Mouse (Mus musculus) common myeloid progenitor, adult 5-6 weeks (primary cell): ENCODE data around the gene Gnao1. TPM values are rescaled to one million over a fixed set of nuclear protein-coding genes. Genes with fewer than 3 reads are reported as not detected.
A peak's percentile ranks its signal among the peaks of the same experiment; 100 is the strongest.

Experiments
- ATAC-seq: replicated peaks from 2 replicates; pipeline ENCODE4 v1.8.0; 2016; ENCODE audit warnings: low read depth, mild to moderate bottlenecking, moderate TSS enrichment, inconsistent platforms; ENCODE audit not compliant: poor library complexity, severe bottlenecking
- total RNA-seq: library from RNA; stranded (forward); fragments of 200-1000, 187-1606 nt; gene quantifications from 2 replicates; pipeline ENCODE4 v1.2.3, GENCODE M21; 2017

The Gnao1 gene
- total RNA-seq, 1 experiment from 2014 or later = not detected

GRCm38 (mm10) chr8:93842574-93842973 is 32.8 kb downstream of the Gnao1 start:
- ATAC-seq = no peak

- peak; percentile 75 for ATAC-seq
Observed at GRCm38 (mm10) chr8:93843858-93844502, 34.2 kb downstream of the Gnao1 start.

- no peak for ATAC-seq
Observed at GRCm38 (mm10) chr8:93845186-93845585, 35.4 kb downstream of the Gnao1 start.

GRCm38 (mm10) chr8:93852087-93852645 is 42.4 kb downstream of the Gnao1 start:
- ATAC-seq = no peak

GRCm38 (mm10) chr8:93852851-93853461 is 43.2 kb downstream of the Gnao1 start:
- ATAC-seq = no peak

GRCm38 (mm10) chr8:93854676-93855075 is 44.9 kb downstream of the Gnao1 start:
- no peak for ATAC-seq

GRCm38 (mm10) chr8:93855272-93855671 is 45.5 kb downstream of the Gnao1 start:
- no peak for ATAC-seq

- ATAC-seq = no peak
Observed at GRCm38 (mm10) chr8:93857144-93857543, 47.4 kb downstream of the Gnao1 start.

GRCm38 (mm10) chr8:93858286-93858685 is 48.5 kb downstream of the Gnao1 start:
- ATAC-seq = no peak

GRCm38 (mm10) chr8:93860020-93860419 is 50.3 kb downstream of the Gnao1 start:
- no peak for ATAC-seq

GRCm38 (mm10) chr8:93864064-93864463 is 54.3 kb downstream of the Gnao1 start:
- no peak for ATAC-seq

- ATAC-seq = no peak
Observed at GRCm38 (mm10) chr8:93866271-93866670, 56.5 kb downstream of the Gnao1 start.

- no peak for ATAC-seq
Observed at GRCm38 (mm10) chr8:93868486-93869221, 58.9 kb downstream of the Gnao1 start.

GRCm38 (mm10) chr8:93871275-93871674 is 61.5 kb downstream of the Gnao1 start:
- ATAC-seq = no peak

GRCm38 (mm10) chr8:93878396-93878795 is 68.6 kb downstream of the Gnao1 start:
- ATAC-seq = no peak

- no peak for ATAC-seq
Observed at GRCm38 (mm10) chr8:93879966-93880365, 70.2 kb downstream of the Gnao1 start.

GRCm38 (mm10) chr8:93881381-93881780 is 71.6 kb downstream of the Gnao1 start:
- no peak for ATAC-seq

GRCm38 (mm10) chr8:93883241-93883640 is 73.5 kb downstream of the Gnao1 start:
- ATAC-seq = no peak

- no peak for ATAC-seq
Observed at GRCm38 (mm10) chr8:93883771-93884170, 74.0 kb downstream of the Gnao1 start.

- no peak for ATAC-seq
Observed at GRCm38 (mm10) chr8:93884316-93884715, 74.5 kb downstream of the Gnao1 start.

GRCm38 (mm10) chr8:93886181-93886580 is 76.4 kb downstream of the Gnao1 start:
- ATAC-seq = no peak
